In genomic region chr5:125175673-125176369, GRCm38 (mm10) we compare ENCODE assay signal across 9 mouse cellular contexts. TPM values are rescaled to one million over a fixed set of nuclear protein-coding genes. Genes with fewer than 3 reads are reported as not detected.
DNase-seq lines count a peak whose midpoint lies in the region; ATAC-seq and TF ChIP-seq lines count a peak whose summit lies in the region.
"Had no signal": no experiment of that assay in that cellular context is flagged by ENCODE, and none has a peak within 500 bp of the region (broad histone marks: within the 10 kb centered on the region; RNA-seq: fewer than 3 reads in every experiment).

No protein-coding gene starts in this region.

- H3K9me3 ChIP-seq in heart, embryonic 15.5 days (replicated peaks) = no peaks in the 10 kb centered on the region
- H3K9me3 ChIP-seq in stomach, embryonic 16.5 days (replicated peaks; ENCODE audit: control insufficient read depth, low read length) = no peaks in the 10 kb centered on the region
- no peaks in the 10 kb centered on the region for H3K9me3 ChIP-seq in stomach, postnatal 0 days (ENCODE audit: control insufficient read depth, low read length)
- no peaks in the 10 kb centered on the region for H3K9me3 ChIP-seq in hindbrain, embryonic 14.5 days (ENCODE audit: control insufficient read depth, low read length)

- intact Hi-C loops in heart, postnatal 36 days (cut with DNase I) = loop anchor here (5.0 kb wide), 2 partner anchors 49 to 91 kb away; no protein-coding TSS in a partner anchor

- H3K36me3 ChIP-seq in heart, embryonic 15.5 days = no peaks in the 10 kb centered on the region
- no peaks in the 10 kb centered on the region for H3K36me3 ChIP-seq in stomach, embryonic 16.5 days (ENCODE audit: control insufficient read depth, insufficient read depth, low read length)
- H3K36me3 ChIP-seq in stomach, postnatal 0 days (ENCODE audit: control insufficient read depth, insufficient read depth, low read length) = no peaks in the 10 kb centered on the region
- no peaks in the 10 kb centered on the region for H3K36me3 ChIP-seq in hindbrain, embryonic 14.5 days (replicated peaks; ENCODE audit: control insufficient read depth, insufficient read depth)

- H3K4me2 ChIP-seq in heart, embryonic 15.5 days = peak overlapping the region; percentile 38
- H3K4me2 ChIP-seq in stomach, embryonic 16.5 days (ENCODE audit: low read depth, low read length) = no peak overlapping the region
- no peak overlapping the region; the same call in 1 of the 2 replicates for H3K4me2 ChIP-seq in stomach, postnatal 0 days (replicated peaks; ENCODE audit: low read depth)
- H3K4me2 ChIP-seq in hindbrain, embryonic 14.5 days (replicated peaks) = peak overlapping the region; percentile 86

- WGBS in heart, embryonic 15.5 days = 74% methylated on average over 9 of the region's 9 CpGs
- 73% methylated on average over 9 of the region's 9 CpGs for WGBS in stomach, embryonic 16.5 days
- 73% methylated on average over 9 of the region's 9 CpGs for WGBS in stomach, postnatal 0 days
- 46% methylated on average over 9 of the region's 9 CpGs for WGBS in hindbrain, embryonic 14.5 days

- peak overlapping the region; percentile 72 for H3K27ac ChIP-seq in heart, embryonic 15.5 days
- no peak overlapping the region for H3K27ac ChIP-seq in stomach, embryonic 16.5 days (ENCODE audit: low read length)
- H3K27ac ChIP-seq in stomach, postnatal 0 days (replicated peaks) = no peak overlapping the region
- peak overlapping the region; percentile 55 for H3K27ac ChIP-seq in hindbrain, embryonic 14.5 days

- DNase-seq in heart, postnatal 36 days = no peak
- DNase-seq in stomach, postnatal 0 days (ENCODE audit: low spot score) = no peak
- no peak for DNase-seq in hindbrain, embryonic 14.5 days (ENCODE audit: low spot score)
- DNase-seq in frontal cortex, postnatal 14 days (ENCODE audit: low spot score in 2 of 2) = no peak
- no peak for DNase-seq in adrenal gland, adult (ENCODE audit: inconsistent age in 2 of 2, low spot score in 1 of 2)
- DNase-seq in Muller cell, postnatal 12 days (ENCODE audit: inconsistent ontology term) = no peak
- DNase-seq: thymus, postnatal 25 days had no signal

- H3K4me1 ChIP-seq in heart, embryonic 15.5 days (replicated peaks) = peaks cover 77% of the 10 kb centered on the region
- H3K4me1 ChIP-seq in stomach, embryonic 16.5 days (ENCODE audit: control insufficient read depth, insufficient read depth, low read length) = peaks cover 74% of the 10 kb centered on the region
- peaks cover 11% of the 10 kb centered on the region for H3K4me1 ChIP-seq in stomach, postnatal 0 days (replicated peaks; ENCODE audit: control insufficient read depth, insufficient read depth)
- H3K4me1 ChIP-seq in hindbrain, embryonic 14.5 days (replicated peaks; ENCODE audit: control insufficient read depth, insufficient read depth, low read length) = peaks cover 77% of the 10 kb centered on the region

- no peaks in the 10 kb centered on the region for H3K27me3 ChIP-seq in heart, embryonic 15.5 days
- H3K27me3 ChIP-seq in stomach, embryonic 16.5 days (ENCODE audit: control insufficient read depth, insufficient read depth, low read length) = no peaks in the 10 kb centered on the region
- no peaks in the 10 kb centered on the region for H3K27me3 ChIP-seq in stomach, postnatal 0 days (ENCODE audit: control insufficient read depth, insufficient read depth, low read length)
- no peaks in the 10 kb centered on the region for H3K27me3 ChIP-seq in hindbrain, embryonic 14.5 days (ENCODE audit: control insufficient read depth, insufficient read depth, low read length)

- no peak for ATAC-seq in heart, embryonic 15.5 days (replicated peaks; ENCODE audit: insufficient number of reproducible peaks, insufficient read depth, low FRiP score, low read depth)
- no peak for ATAC-seq in stomach, embryonic 16.5 days (ENCODE audit: insufficient read depth, low FRiP score)
- ATAC-seq in stomach, postnatal 0 days (ENCODE audit: low FRiP score, low TSS enrichment) = no peak
- no peak for ATAC-seq in hindbrain, embryonic 14.5 days (ENCODE audit: low FRiP score)

- TF ChIP-seq EP300 in stomach, postnatal 0 days (optimal IDR thresholded peaks at IDR 0.05) = no peak

- no peak overlapping the region for H3K9ac ChIP-seq in heart, embryonic 15.5 days
- H3K9ac ChIP-seq in stomach, embryonic 16.5 days (ENCODE audit: low read length) = peak overlapping the region; percentile 93; the same call in 1 of the 2 replicates
- no peak overlapping the region for H3K9ac ChIP-seq in stomach, postnatal 0 days (ENCODE audit: low read length)
- H3K9ac ChIP-seq in hindbrain, embryonic 14.5 days = peak overlapping the region; percentile 87

- no peak overlapping the region for H3K4me3 ChIP-seq in heart, embryonic 15.5 days
- H3K4me3 ChIP-seq in stomach, embryonic 16.5 days (replicated peaks; ENCODE audit: low read length) = no peak overlapping the region
- H3K4me3 ChIP-seq in stomach, postnatal 0 days (ENCODE audit: low read depth, low read length) = no peak overlapping the region
- peak overlapping the region; percentile 78; the same call in 1 of the 2 replicates for H3K4me3 ChIP-seq in hindbrain, embryonic 14.5 days (replicated peaks; ENCODE audit: low read length)

- TF ChIP-seq CTCF in stomach, postnatal 0 days (IDR thresholded peaks at IDR 0.05; ENCODE audit: low read depth) = no peak

RNA-seq across cellular contexts. Expression of gene Ncor2, which starts 3.2 kb away (rescaled TPM):
- polyA plus RNA-seq in heart, embryonic 15.5 days (2015; fragmentation: Nextera tagmentation; extraction: Ambion mirVana) = 14.9 and 22.2 TPM in 2 replicates
- 10 to 100 TPM; 70.5 to 74.8 TPM for total RNA-seq in heart, postnatal 36 days (2021)
- polyA plus RNA-seq in stomach, embryonic 16.5 days (2015; fragmentation: Nextera tagmentation; extraction: Ambion mirVana) = 21.4 and 24.6 TPM in 2 replicates
- polyA plus RNA-seq in stomach, postnatal 0 days (2015; fragmentation: Nextera tagmentation; extraction: Ambion mirVana) = 11.1 and 12.1 TPM in 2 replicates
- 26.0 and 27.4 TPM in 2 replicates for polyA plus RNA-seq in hindbrain, embryonic 14.5 days (2014; fragmentation: Nextera tagmentation; extraction: Ambion mirVana)

Comparison
In these comparisons a context has a peak if more than half of its experiments do, and no peak if none do; other contexts are left out.
1. H3K9ac ChIP-seq: peak in stomach, embryonic 16.5 days (single experiment) and hindbrain, embryonic 14.5 days (single experiment); none in heart, embryonic 15.5 days (single experiment) and stomach, postnatal 0 days (single experiment).
2. H3K27ac ChIP-seq: peak in heart, embryonic 15.5 days (single experiment) and hindbrain, embryonic 14.5 days (single experiment); none in stomach, embryonic 16.5 days (single experiment) and stomach, postnatal 0 days (single experiment).
3. H3K4me2 ChIP-seq: peak in heart, embryonic 15.5 days (single experiment) and hindbrain, embryonic 14.5 days (single experiment); none in stomach, embryonic 16.5 days (single experiment) and stomach, postnatal 0 days (single experiment).